Mouse (Mus musculus): ENCODE results near the gene Slc6a20b. TPM values are rescaled to one million over a fixed set of nuclear protein-coding genes. Genes with fewer than 3 reads are reported as not detected.

The Slc6a20b gene
- polyA plus RNA-seq, 1 experiment from 2014 or later = 0.24 TPM

DNA sequence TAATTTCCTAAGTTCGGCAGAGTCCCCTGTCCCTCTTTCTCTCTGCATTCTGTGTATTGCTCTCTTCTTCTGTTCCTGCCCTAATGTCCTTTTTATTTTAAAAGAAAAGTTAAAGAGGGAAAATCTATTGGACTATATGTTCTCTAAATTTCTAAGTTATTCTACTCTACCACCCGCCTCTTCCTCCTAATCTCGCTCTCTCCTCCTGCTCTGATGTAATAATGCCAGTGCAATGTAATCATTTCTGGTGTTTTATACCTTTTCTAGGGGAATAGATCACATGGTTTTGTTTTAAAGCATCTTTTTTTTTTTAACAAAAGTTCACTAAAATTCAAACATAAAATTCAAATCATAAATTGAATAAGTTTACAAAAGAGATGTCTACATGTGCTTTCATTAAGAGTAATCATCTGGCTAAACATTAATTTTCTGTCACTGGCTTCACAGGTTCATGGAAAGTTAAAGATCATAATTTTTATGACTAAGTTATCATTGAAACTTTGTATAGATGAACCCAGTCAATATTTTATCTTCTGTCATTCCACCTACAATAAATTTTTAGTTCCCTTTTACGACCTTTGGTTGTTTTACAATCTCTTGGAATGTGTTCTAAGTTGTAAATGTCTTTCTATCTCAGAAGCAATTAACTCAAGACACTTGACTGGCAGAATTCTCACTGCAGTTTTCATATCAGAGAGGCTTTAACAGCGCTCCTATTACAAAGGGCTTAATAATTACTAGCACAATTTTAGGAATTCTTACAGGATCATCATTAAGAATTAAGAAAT, 11.9 kb downstream of the Slc6a20b start:
- H3K27me3 ChIP-seq (ENCODE audit: control insufficient read depth, insufficient read depth, low read depth, low read length) = no peaks in the 10 kb centered on the region
- H3K9me3 ChIP-seq (ENCODE audit: control insufficient read depth, low read length) = no peaks in the 10 kb centered on the region
- no peak overlapping the region for H3K4me2 ChIP-seq (ENCODE audit: low read depth, low read length)
- no peak overlapping the region for H3K27ac ChIP-seq (ENCODE audit: low read length)
- no peak overlapping the region for H3K9ac ChIP-seq (ENCODE audit: low read length)
- H3K4me3 ChIP-seq (ENCODE audit: low read length) = no peak overlapping the region
- no peak for ATAC-seq (ENCODE audit: low read depth)
- H3K36me3 ChIP-seq (ENCODE audit: control insufficient read depth, insufficient read depth, low read length) = no peaks in the 10 kb centered on the region
- WGBS = 80% methylated on average over 5 of the region's 5 CpGs
- no peaks in the 10 kb centered on the region for H3K4me1 ChIP-seq (replicated peaks; ENCODE audit: control insufficient read depth, insufficient read depth, low read length)

DNA sequence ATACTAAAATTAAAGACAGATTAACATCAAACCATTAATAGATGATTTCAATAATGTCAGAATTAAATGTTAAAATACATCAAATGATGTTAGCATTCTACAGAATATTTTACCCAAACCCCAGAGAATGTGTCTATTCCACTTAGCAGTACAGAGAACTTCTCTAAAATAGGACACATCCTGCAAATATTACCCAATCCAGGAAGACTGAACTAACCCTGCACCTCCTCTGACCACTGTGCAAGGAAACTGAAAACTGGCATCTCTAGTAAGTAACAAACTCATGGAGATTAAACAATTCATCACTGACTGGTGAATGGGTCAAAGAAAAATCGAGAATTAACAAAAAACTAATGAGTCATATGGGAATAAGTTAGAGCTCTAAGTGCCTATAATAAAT, 30.8 kb downstream of the Slc6a20b start:
- H3K27ac ChIP-seq (ENCODE audit: low read length) = no peak overlapping the region
- no peaks in the 10 kb centered on the region for H3K9me3 ChIP-seq (ENCODE audit: control insufficient read depth, low read length)
- no peaks in the 10 kb centered on the region for H3K27me3 ChIP-seq (ENCODE audit: control insufficient read depth, insufficient read depth, low read depth, low read length)
- no peaks in the 10 kb centered on the region for H3K36me3 ChIP-seq (ENCODE audit: control insufficient read depth, insufficient read depth, low read length)
- H3K4me3 ChIP-seq (ENCODE audit: low read length) = no peak overlapping the region
- no peak overlapping the region for H3K9ac ChIP-seq (ENCODE audit: low read length)
- no peaks in the 10 kb centered on the region for H3K4me1 ChIP-seq (replicated peaks; ENCODE audit: control insufficient read depth, insufficient read depth, low read length)
- 68% methylated on average over 1 of the region's 1 CpGs for WGBS
- ATAC-seq (ENCODE audit: low read depth) = no peak
- no peak overlapping the region for H3K4me2 ChIP-seq (ENCODE audit: low read depth, low read length)

DNA sequence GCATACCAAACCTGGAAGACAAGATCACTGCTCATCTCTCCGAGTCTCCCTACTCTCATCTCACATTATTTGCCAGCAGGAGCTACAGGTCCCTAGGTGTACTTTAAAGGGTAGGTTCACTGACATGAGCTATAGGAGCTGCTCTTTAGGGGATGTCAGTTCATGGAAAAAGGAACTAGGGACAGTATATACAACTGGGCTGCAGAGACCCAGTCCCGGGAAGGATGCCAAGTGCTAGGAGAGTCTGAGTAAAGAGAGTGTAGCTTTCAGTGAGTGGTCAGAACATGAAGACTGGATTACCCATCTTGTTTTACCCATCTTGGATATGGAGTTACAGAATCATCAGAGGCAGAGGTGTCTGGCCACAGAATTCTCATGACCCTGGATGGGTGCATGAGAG, 35.0 kb downstream of the Slc6a20b start:
- H3K4me3 ChIP-seq (ENCODE audit: low read length) = no peak overlapping the region
- no peak for ATAC-seq (ENCODE audit: low read depth)
- H3K27ac ChIP-seq (ENCODE audit: low read length) = no peak overlapping the region
- 79% methylated on average over 2 of the region's 2 CpGs for WGBS
- H3K27me3 ChIP-seq (ENCODE audit: control insufficient read depth, insufficient read depth, low read depth, low read length) = no peaks in the 10 kb centered on the region
- no peaks in the 10 kb centered on the region for H3K4me1 ChIP-seq (replicated peaks; ENCODE audit: control insufficient read depth, insufficient read depth, low read length)
- H3K36me3 ChIP-seq (ENCODE audit: control insufficient read depth, insufficient read depth, low read length) = peaks cover 7% of the 10 kb centered on the region; the same call in 1 of the 2 replicates
- no peak overlapping the region for H3K9ac ChIP-seq (ENCODE audit: low read length)
- H3K4me2 ChIP-seq (ENCODE audit: low read depth, low read length) = no peak overlapping the region
- H3K9me3 ChIP-seq (ENCODE audit: control insufficient read depth, low read length) = no peaks in the 10 kb centered on the region

DNA sequence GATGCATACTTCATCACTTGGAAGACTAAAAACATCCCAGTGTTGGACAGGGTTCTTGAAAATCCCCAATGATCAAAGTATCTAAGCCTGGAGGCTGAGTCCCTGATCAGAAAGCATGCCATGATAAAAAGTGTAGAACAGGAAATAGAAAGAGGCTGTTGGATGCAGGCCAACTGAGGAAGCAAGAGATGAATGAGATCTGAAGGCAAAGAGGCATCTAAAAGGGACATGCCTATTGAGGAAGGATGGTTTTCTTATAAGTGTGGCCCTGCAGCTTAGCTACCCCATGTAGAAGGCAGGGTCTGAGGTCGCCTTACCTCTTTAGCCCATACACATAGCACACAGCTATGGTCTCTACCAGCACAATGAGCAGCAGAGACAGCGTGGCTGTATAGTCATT, 35.5 kb downstream of the Slc6a20b start:
- WGBS = 90% methylated on average over 2 of the region's 2 CpGs
- no peak overlapping the region for H3K27ac ChIP-seq (ENCODE audit: low read length)
- H3K4me3 ChIP-seq (ENCODE audit: low read length) = no peak overlapping the region
- ATAC-seq (ENCODE audit: low read depth) = no peak
- peaks cover 7% of the 10 kb centered on the region; the same call in 1 of the 2 replicates for H3K36me3 ChIP-seq (ENCODE audit: control insufficient read depth, insufficient read depth, low read length)
- H3K4me1 ChIP-seq (replicated peaks; ENCODE audit: control insufficient read depth, insufficient read depth, low read length) = no peaks in the 10 kb centered on the region
- no peak overlapping the region for H3K4me2 ChIP-seq (ENCODE audit: low read depth, low read length)
- H3K27me3 ChIP-seq (ENCODE audit: control insufficient read depth, insufficient read depth, low read depth, low read length) = no peaks in the 10 kb centered on the region
- H3K9ac ChIP-seq (ENCODE audit: low read length) = no peak overlapping the region
- H3K9me3 ChIP-seq (ENCODE audit: control insufficient read depth, low read length) = no peaks in the 10 kb centered on the region

DNA sequence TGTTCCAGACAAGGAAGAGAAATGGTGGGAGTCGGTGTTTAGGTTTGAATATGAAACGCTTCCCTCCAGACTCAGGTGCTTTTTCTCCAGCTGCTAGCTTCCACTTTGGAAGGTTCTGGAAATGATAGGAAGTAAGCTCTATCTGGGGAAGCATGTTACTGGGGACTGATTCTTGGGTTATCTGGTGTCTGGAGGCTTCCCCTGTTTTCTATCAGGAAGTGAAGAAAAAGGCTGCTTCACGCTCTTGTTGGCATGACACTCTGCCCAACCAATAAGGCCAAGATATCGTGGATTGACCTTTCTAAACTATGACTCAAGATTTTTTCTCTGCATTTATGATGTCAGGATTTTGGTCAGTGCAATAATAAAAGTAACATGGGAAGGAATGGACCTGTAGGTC, 37.2 kb downstream of the Slc6a20b start:
- Histone ChIP-seq H3K27ac (ENCODE audit: low read length) (no peak overlapping the region), H3K4me2 (ENCODE audit: low read depth, low read length) (no peak overlapping the region), H3K36me3 (ENCODE audit: control insufficient read depth, insufficient read depth, low read length) (peaks cover 7% of the 10 kb centered on the region), H3K9me3 (ENCODE audit: control insufficient read depth, low read length) (no peaks in the 10 kb centered on the region), H3K27me3 (ENCODE audit: control insufficient read depth, insufficient read depth, low read depth, low read length) (no peaks in the 10 kb centered on the region), H3K9ac (ENCODE audit: low read length) (no peak overlapping the region), H3K4me3 (ENCODE audit: low read length) (no peak overlapping the region), H3K4me1 (replicated peaks; ENCODE audit: control insufficient read depth, insufficient read depth, low read length) (no peaks in the 10 kb centered on the region)
- ATAC-seq (ENCODE audit: low read depth) = no peak
- WGBS = 87% methylated on average over 4 of the region's 4 CpGs

DNA sequence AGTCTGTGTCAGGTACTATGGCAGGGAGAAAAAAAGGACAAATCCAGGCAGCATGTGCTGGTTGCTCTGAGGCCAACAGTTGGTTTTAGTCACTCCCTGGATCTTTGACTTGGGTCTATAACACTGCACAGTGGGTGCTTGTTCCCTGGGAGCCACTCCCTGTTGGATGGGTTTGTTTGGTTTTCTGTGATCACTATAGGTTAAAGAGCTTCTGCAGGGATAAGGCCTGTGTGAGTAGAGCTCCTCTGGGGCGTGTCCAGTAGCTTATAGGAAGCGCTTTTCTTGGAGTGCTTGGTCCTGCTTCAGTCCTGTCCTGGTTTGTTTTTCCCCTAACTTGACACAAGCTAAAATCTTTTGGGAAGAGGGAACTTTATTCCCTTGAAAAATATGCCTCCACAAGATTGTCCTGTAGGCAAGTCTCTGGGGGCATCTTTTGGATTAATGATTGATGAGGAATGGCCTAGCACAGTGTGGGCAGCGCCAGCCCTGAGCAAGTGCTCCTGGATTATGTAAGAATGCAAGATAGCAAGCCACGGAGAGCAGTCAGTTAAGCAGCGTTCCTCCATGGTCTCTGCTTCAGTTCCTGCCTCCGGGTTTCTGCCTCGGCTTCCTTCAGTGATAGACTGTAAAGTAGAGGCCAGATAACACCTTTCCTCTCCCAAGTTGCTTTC, 43.0 kb downstream of the Slc6a20b start:
- no peaks in the 10 kb centered on the region for H3K4me1 ChIP-seq (replicated peaks; ENCODE audit: control insufficient read depth, insufficient read depth, low read length)
- no peak overlapping the region for H3K9ac ChIP-seq (ENCODE audit: low read length)
- H3K9me3 ChIP-seq (ENCODE audit: control insufficient read depth, low read length) = no peaks in the 10 kb centered on the region
- peaks cover 13% of the 10 kb centered on the region for H3K36me3 ChIP-seq (ENCODE audit: control insufficient read depth, insufficient read depth, low read length)
- H3K4me3 ChIP-seq (ENCODE audit: low read length) = no peak overlapping the region
- no peak overlapping the region for H3K4me2 ChIP-seq (ENCODE audit: low read depth, low read length)
- H3K27ac ChIP-seq (ENCODE audit: low read length) = no peak overlapping the region
- no peak for ATAC-seq (ENCODE audit: low read depth)
- no peaks in the 10 kb centered on the region for H3K27me3 ChIP-seq (ENCODE audit: control insufficient read depth, insufficient read depth, low read depth, low read length)
- 58% methylated on average over 7 of the region's 7 CpGs for WGBS

DNA sequence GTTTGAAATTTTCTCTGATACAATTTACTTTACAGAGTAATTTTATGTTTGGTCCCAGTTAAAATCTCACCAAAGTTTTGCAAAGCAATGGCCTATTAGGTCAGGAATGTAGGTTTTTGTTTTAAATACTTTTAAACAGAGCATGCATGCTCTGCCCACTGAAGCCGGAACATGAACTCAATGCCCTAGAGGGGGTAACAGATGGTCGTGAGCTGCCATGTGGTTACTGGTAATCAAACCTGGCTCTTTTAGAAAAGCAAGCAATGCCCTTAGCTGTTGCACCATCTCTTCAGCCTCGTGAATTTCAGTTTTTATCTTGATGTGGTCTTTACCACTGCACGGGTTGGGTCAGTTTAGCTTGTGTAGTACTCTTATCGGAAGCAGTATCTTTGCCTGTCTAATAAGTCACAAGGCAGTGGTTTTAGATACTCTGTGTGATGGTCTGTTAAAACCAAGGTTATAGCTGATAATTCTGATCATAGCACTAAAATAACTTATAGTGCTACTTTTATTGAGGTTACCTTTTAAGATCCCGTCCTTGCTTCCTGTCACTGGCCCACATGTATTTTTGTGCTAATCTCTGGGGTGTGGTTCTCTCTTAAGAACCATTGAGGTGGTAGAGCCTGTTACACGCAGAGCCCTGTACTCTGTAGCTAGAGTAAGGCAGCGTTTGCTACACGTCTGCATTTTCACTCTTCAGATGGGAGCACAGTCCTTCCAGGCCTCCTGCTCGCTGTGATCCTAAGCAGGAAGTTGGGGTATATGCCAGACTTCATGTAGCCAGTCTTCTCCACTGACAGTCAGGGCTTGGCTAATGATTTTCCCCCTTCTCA, 54.8 kb downstream of the Slc6a20b start:
- Histone ChIP-seq H3K4me2 (ENCODE audit: low read depth, low read length) (no peak overlapping the region), H3K27ac (ENCODE audit: low read length) (no peak overlapping the region), H3K4me3 (ENCODE audit: low read length) (no peak overlapping the region), H3K9me3 (ENCODE audit: control insufficient read depth, low read length) (no peaks in the 10 kb centered on the region), H3K36me3 (ENCODE audit: control insufficient read depth, insufficient read depth, low read length) (peaks cover 13% of the 10 kb centered on the region), H3K27me3 (ENCODE audit: control insufficient read depth, insufficient read depth, low read depth, low read length) (no peaks in the 10 kb centered on the region), H3K9ac (ENCODE audit: low read length) (no peak overlapping the region), H3K4me1 (replicated peaks; ENCODE audit: control insufficient read depth, insufficient read depth, low read length) (no peaks in the 10 kb centered on the region)
- no peak for ATAC-seq (ENCODE audit: low read depth)
- WGBS = 86% methylated on average over 10 of the region's 10 CpGs

DNA sequence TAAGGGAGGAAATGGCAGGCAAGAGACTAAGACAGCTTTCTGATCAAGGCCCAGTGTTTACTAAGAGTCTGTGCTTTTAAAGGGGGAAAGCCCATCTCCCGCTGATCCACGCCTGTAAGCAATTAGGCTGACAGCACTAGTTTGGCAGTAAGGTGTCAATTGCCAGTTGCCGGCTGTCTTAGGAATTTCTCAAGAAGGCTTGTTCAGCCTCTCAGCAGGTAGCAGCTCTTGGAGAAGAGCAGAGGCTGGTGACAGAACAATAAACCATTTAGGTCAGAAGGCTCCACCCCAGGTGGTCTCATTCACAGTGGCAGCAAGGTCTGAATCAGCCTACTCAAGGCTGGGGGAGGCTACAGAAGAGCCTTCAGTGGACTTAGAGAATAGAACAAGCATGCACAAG, 77.8 kb downstream of the Slc6a20b start:
- ATAC-seq (ENCODE audit: low read depth) = no peak
- peaks cover 20% of the 10 kb centered on the region for H3K36me3 ChIP-seq (ENCODE audit: control insufficient read depth, insufficient read depth, low read length)
- no peak overlapping the region for H3K4me2 ChIP-seq (ENCODE audit: low read depth, low read length)
- H3K27me3 ChIP-seq (ENCODE audit: control insufficient read depth, insufficient read depth, low read depth, low read length) = no peaks in the 10 kb centered on the region
- H3K4me1 ChIP-seq (replicated peaks; ENCODE audit: control insufficient read depth, insufficient read depth, low read length) = no peaks in the 10 kb centered on the region
- H3K27ac ChIP-seq (ENCODE audit: low read length) = no peak overlapping the region
- H3K4me3 ChIP-seq (ENCODE audit: low read length) = no peak overlapping the region
- H3K9me3 ChIP-seq (ENCODE audit: control insufficient read depth, low read length) = no peaks in the 10 kb centered on the region
- no peak overlapping the region for H3K9ac ChIP-seq (ENCODE audit: low read length)
- WGBS = 31% methylated on average over 3 of the region's 3 CpGs

Measured in lung, embryonic 16.5 days (tissue).